Mouse (Mus musculus) lung, postnatal 0 days (tissue): Measurements from ENCODE around the gene Zfp775. TPM values are rescaled to one million over a fixed set of nuclear protein-coding genes. Genes with fewer than 3 reads are reported as not detected.

ENCODE experiments used
- ATAC-seq: fragments of 200-750 bp; cut with Nextera tagmentation; 2 replicates; pipeline ENCODE4 v1.8.0; 2017; ENCODE audit warnings: moderate library complexity
- DNase-seq: peaks from one replicate; pipeline ENCODE4 v3.0.0-alpha.2; 2016; ENCODE audit warnings: low spot score
- H3K27ac ChIP-seq: fragments of 300-500 bp; sonication (generic); 2 replicates; pipeline ENCODE4 v1.5.1; 2014; ENCODE audit warnings: antibody characterized with exemption, mild to moderate bottlenecking, low read length, mixed read lengths
- H3K27me3 ChIP-seq: fragments of 300-500 bp; sonication (generic); replicated peaks from 2 replicates; pipeline ENCODE4 v1.6.1; 2014; ENCODE audit warnings: low read length, mixed read lengths; ENCODE audit not compliant: insufficient read depth
- H3K36me3 ChIP-seq: fragments of 300-500 bp; sonication (generic); 2 replicates; pipeline ENCODE4 v1.6.1; 2014; ENCODE audit warnings: low read length, mixed read lengths; ENCODE audit not compliant: insufficient read depth
- H3K4me1 ChIP-seq: fragments of 300-500 bp; sonication (generic); 2 replicates; pipeline ENCODE4 v1.6.1; 2014; ENCODE audit warnings: antibody characterized with exemption, low read depth, low read length, mixed read lengths; ENCODE audit not compliant: insufficient read depth
- H3K4me2 ChIP-seq: fragments of 300-500 bp; sonication (generic); replicated peaks from 2 replicates; pipeline ENCODE4 v1.6.1; 2014; ENCODE audit warnings: low read depth, mild to moderate bottlenecking, low read length, moderate library complexity, mixed read lengths
- H3K4me3 ChIP-seq: fragments of 300-500 bp; sonication (generic); 2 replicates; pipeline ENCODE4 v1.5.1; 2014; ENCODE audit warnings: low read depth, low read length
- H3K9ac ChIP-seq: fragments of 300-500 bp; sonication (generic); replicated peaks from 2 replicates; pipeline ENCODE4 v1.6.1; 2014; ENCODE audit warnings: low read depth, mild to moderate bottlenecking
- H3K9me3 ChIP-seq: fragments of 300-500 bp; sonication (generic); 2 replicates; pipeline ENCODE4 v1.6.1; 2016; ENCODE audit warnings: low read length, mixed read lengths
- CTCF ChIP-seq: IDR thresholded peaks from 2 replicates; pipeline ENCODE4 v1.5.1; 2016; ENCODE audit warnings: antibody characterized with exemption, mild to moderate bottlenecking
- EP300 ChIP-seq: IDR thresholded peaks from 2 replicates; pipeline ENCODE4 v1.6.1; 2016; ENCODE audit warnings: antibody characterized with exemption, mild to moderate bottlenecking, control low read depth
- WGBS: fragments of 180-500 bp; shearing (Covaris S2); extraction: QIAGEN DNeasy Blood & Tissue Kit; methylation state at CpG from one replicate; pipeline ENCODE4 v1.1.7; 2014; 5-methylcytosine and 5-hydroxymethylcytosine counted together
- polyA plus RNA-seq: library from polyadenylated mRNA; unstranded; fragments of >200 nt; fragmentation: Nextera tagmentation; extraction: Ambion mirVana; gene quantifications from 2 replicates; pipeline ENCODE4 v1.2.1, GENCODE M21; 2015

The Zfp775 gene
- polyA plus RNA-seq, 1 experiment from 2014 or later, result 5.3 TPM

DNA sequence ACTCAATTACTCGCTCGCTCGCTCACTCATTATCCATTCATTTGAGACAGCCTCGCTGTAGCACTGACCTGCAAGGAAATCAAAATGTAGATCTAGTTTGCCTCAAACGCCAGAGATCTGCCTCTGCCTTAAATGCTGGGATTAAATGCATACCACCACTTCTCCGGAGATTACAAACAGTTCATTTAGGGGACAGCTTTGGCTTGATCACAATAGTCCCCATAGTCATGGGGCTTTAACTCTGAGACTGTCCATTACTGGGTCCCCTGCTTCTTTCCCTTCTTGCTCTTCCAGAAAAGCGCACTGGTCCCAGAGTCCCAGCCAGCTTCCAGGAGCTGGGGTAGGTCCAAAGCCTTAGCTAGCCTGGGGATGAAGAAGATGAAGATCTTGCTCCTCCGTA lies 24.6 kb downstream of the Zfp775 start, which contains the start of gene AI854703:
AI854703 (plus strand) TSS at position 301 of the 400 bp plus-strand sequence.
- H3K9ac ChIP-seq, result peak within 1 kb of the TSS; percentile 12; the same call in 1 of the 2 replicates
- no peak for TF ChIP-seq EP300
- TF ChIP-seq CTCF, result no peak
- ATAC-seq, result no peak
- H3K27me3 ChIP-seq, result peaks cover 8% of the 10 kb centered on the region; the same call in 1 of the 2 replicates
- no peaks in the 10 kb centered on the region for H3K36me3 ChIP-seq
- no peaks in the 10 kb centered on the region for H3K9me3 ChIP-seq
- WGBS, result 43% methylated on average over 8 of the region's 8 CpGs
- H3K4me3 ChIP-seq, result peak within 1 kb of the TSS; percentile 40
- peaks cover 8% of the 10 kb centered on the region for H3K4me1 ChIP-seq
- H3K4me2 ChIP-seq, result peak within 1 kb of the TSS; percentile 75
- no peak within 1 kb of the TSS for H3K27ac ChIP-seq
- no peak for DNase-seq

DNA sequence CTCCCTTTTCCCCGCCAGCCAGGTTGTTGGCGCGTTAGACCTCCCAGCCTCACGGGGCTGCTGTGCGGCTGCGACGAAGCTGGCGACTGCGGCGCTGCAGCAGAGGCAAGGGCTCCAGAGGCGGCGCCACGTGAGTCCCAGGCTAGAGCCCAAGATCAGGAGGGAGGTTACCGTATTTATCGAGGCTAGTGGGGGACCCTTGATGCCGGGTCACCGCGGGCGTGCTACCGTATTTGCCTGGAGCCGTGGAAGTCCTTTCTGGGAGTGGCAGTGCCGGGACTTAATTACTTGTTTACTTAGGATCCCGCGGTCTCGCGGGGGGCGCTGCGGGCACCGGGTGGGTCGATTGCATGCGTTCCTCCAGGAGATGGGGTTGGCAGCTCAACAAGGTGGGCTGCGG lies 25.1 kb downstream of the Zfp775 start:
- WGBS, result under 1% methylated on average over 32 of the region's 32 CpGs
- ATAC-seq (peak; percentile 57), DNase-seq (peak; percentile 52)
- Histone ChIP-seq H3K27me3 (peaks cover 8% of the 10 kb centered on the region; the same call in 1 of the 2 replicates), H3K36me3 (no peaks in the 10 kb centered on the region), H3K4me3 (peak overlapping the region; percentile 40), H3K27ac (no peak overlapping the region), H3K9me3 (no peaks in the 10 kb centered on the region), H3K9ac (peak overlapping the region; percentile 12; the same call in 1 of the 2 replicates), H3K4me2 (peak overlapping the region; percentile 75), H3K4me1 (peaks cover 8% of the 10 kb centered on the region)
- no peak for TF ChIP-seq EP300
- TF ChIP-seq CTCF, result peak; percentile 37

GRCm38 (mm10) chr6:48627511-48627924 lies 25.7 kb downstream of the Zfp775 start:
- DNase-seq (no peak), ATAC-seq (no peak)
- H3K4me3 ChIP-seq, result peak overlapping the region; percentile 40
- H3K27ac ChIP-seq, result no peak overlapping the region
- H3K9me3 ChIP-seq, result no peaks in the 10 kb centered on the region
- TF ChIP-seq CTCF (no peak), EP300 (no peak)
- no peaks in the 10 kb centered on the region for H3K36me3 ChIP-seq
- H3K4me1 ChIP-seq, result peaks cover 8% of the 10 kb centered on the region
- 7% methylated on average over 7 of the region's 7 CpGs for whole genome bisulfite sequencing
- no peak overlapping the region for H3K9ac ChIP-seq
- H3K27me3 ChIP-seq, result peaks cover 8% of the 10 kb centered on the region; the same call in 1 of the 2 replicates
- H3K4me2 ChIP-seq, result peak overlapping the region; percentile 75

GRCm38 (mm10) chr6:48628377-48628776 lies 26.5 kb downstream of the Zfp775 start:
- ATAC-seq (no peak), DNase-seq (no peak)
- TF ChIP-seq EP300 (no peak), CTCF (no peak)
- Histone ChIP-seq H3K4me2 (no peak overlapping the region), H3K36me3 (no peaks in the 10 kb centered on the region), H3K4me1 (peaks cover 8% of the 10 kb centered on the region), H3K9me3 (no peaks in the 10 kb centered on the region), H3K27ac (no peak overlapping the region), H3K9ac (no peak overlapping the region), H3K4me3 (no peak overlapping the region), H3K27me3 (peaks cover 8% of the 10 kb centered on the region; the same call in 1 of the 2 replicates)
- 69% methylated on average over 3 of the region's 3 CpGs for WGBS

DNA sequence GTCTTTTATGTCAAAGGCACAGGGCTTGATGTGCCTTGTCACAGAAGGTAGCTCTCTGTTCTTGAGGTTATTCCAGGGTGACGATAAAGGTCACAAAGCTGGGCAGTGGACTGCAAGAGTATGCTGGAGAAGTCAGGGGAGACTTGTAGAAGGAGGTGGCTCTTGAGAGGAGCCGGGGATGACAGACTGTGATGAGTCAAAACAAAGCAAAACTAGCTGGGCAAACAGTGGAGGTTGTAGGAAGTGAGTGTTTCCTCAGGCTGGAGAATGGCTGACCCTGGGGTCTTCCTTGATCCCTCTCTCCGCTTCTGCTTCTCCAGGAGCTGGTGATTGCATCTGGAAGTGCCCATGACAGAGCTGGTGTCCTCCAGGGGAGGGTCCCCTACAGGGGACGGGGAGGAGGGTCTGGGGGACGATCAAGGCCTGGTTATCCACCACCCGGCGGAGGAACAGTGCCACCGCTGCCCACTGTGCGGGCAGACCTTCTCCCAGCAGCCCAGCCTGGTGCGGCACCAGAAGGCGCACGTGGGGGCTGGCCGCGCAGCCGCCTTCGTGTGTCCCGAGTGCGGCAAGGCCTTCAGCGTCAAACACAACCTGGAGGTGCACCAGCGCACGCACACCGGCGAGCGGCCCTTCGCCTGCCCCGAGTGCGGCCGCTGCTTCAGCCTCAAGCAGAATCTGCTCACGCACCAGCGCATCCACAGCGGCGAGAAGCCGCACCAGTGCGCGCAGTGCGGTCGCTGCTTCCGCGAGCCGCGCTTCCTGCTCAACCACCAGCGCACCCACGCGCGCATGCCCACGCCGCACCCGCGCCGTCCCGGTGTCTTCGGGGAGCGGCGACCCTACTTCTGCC lies 27.2 kb downstream of the Zfp775 start:
- Histone ChIP-seq H3K9ac (no peak overlapping the region), H3K27me3 (peaks cover 8% of the 10 kb centered on the region; the same call in 1 of the 2 replicates), H3K4me1 (peaks cover 8% of the 10 kb centered on the region), H3K27ac (no peak overlapping the region), H3K4me2 (peak overlapping the region; percentile 60), H3K4me3 (peak overlapping the region; percentile 33), H3K9me3 (no peaks in the 10 kb centered on the region), H3K36me3 (no peaks in the 10 kb centered on the region)
- TF ChIP-seq CTCF (no peak), EP300 (no peak)
- WGBS, result 8% methylated on average over 44 of the region's 54 CpGs
- ATAC-seq (no peak), DNase-seq (no peak)

DNA sequence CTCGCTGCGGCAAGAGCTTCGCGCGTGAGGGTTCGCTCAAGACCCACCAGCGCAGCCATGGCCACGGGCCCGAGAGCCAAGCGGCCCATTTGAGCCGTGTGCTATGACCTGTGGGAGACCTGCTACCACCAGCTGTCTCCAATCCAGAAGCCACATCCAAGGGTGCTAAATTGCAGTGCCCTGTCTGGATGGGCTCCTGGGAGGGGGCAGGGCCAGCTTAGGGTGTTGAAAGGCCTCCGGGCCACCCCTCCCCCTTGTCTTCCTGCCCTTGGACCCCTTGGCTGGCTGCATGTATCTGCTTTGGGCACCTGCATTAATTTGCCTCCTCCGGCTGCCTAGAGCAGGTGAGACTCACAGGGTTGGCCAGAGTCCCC lies 27.8 kb downstream of the Zfp775 start:
- ATAC-seq, result no peak

More for the DNA sequence above, 27.8 kb downstream of the Zfp775 start:
- Histone ChIP-seq H3K4me3 (peak overlapping the region; percentile 33), H3K4me1 (peaks cover 8% of the 10 kb centered on the region), H3K27ac (no peak overlapping the region), H3K4me2 (peak overlapping the region; percentile 60), H3K36me3 (no peaks in the 10 kb centered on the region), H3K9ac (no peak overlapping the region), H3K27me3 (peaks cover 8% of the 10 kb centered on the region; the same call in 1 of the 2 replicates), H3K9me3 (no peaks in the 10 kb centered on the region)
- DNase-seq, result no peak
- TF ChIP-seq CTCF (no peak), EP300 (no peak)
- WGBS, result 4% methylated on average over 7 of the region's 13 CpGs
